Mouse (Mus musculus) testis, adult 2 months (tissue): ENCODE measurements around the gene Exosc2.

Experiments used
- CTCF ChIP-seq: fragments of 200-500 bp; IDR thresholded peaks from 2 replicates; pipeline ENCODE4 v1.5.1; 2012; ENCODE audit warnings: low read depth, mild to moderate bottlenecking, inconsistent platforms, low read length, moderate library complexity; ENCODE audit not compliant: control insufficient read depth, insufficient read depth, insufficient replicate concordance
- POLR2A ChIP-seq: fragments of 200-500 bp; IDR thresholded peaks from 2 replicates; pipeline ENCODE4 v1.6.1; 2012; ENCODE audit warnings: low read depth, mild to moderate bottlenecking, inconsistent platforms, low read length, moderate library complexity; ENCODE audit not compliant: control insufficient read depth

- TF ChIP-seq CTCF (no peak), POLR2A (no peak)
Observed at GRCm38 (mm10) chr2:31656374-31656773, 14.1 kb upstream of the Exosc2 start.
